Mouse (Mus musculus): ENCODE results near the gene Tenm1. TPM values are rescaled to one million over a fixed set of nuclear protein-coding genes. Genes with fewer than 3 reads are reported as not detected.

The Tenm1 gene
- total RNA-seq (2022) = not detected

DNA sequence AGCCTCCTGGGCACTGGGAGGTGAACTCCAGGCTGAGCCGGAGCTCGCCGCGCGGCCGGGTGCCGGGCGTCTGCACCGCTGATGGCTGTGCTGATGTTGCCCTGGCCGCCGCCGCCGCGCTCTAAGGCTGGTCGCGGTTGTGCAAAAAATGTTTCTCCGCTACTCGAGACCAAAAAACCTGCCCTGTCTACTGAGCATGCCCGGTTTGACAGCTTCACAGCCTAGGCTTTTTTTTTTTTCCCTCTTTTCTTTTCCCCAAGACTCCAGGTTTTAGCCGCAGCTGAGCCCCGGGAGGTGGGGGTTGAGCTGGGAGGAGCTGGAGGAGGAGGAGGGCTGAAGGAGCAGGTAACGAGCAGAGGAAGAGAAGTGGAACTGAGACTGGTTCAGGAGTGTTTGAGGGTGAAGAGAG lies at the start of gene Tenm1:
Gene Tenm1 (minus strand): TSS at position 272 of the 409 bp plus-strand sequence.
- DNase-seq (ENCODE audit: low spot score in 2 of 2) = no peak

DNA sequence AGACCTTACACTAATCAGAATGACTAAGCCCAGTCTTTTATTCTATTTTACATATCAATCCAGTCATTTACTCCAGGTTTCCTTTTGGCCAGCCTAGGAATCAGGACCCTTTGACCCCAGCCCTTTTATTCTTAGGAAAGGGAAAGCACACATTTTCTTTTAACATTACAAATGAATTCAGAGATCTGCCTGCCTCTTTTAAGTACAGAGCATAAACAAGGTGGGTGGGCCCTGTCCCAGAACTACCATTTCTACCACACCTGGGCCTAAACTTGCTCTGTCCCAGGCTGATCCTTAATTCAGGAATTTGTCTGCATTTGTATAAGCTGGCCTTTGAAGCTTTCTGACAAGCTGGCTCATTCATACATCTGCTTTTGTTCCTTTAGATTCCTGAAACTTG lies 38.4 kb upstream of the Tenm1 start:
- no peak for DNase-seq (ENCODE audit: low spot score in 2 of 2)

DNA sequence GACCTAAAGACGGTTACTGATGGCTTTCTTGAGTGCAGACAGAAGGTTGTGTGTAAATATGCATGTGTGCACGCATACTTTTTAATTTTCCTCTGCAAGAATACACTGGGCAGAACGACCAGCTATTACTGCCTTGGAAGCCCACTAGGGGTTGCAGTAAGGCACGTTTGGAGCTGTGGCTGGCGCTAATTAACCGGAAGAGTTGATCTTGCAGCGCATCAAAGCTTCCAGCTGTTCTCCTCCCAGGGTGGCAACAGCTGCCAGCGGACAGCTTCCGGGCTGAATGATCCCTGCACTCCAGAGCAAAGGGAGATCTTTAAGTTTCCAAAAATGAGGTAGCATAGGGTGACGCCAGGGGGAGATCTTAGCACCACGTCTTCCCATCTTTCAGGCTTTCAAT lies 1.7 kb upstream of the Tenm1 start:
- DNase-seq (ENCODE audit: low spot score in 2 of 2) = no peak

DNA sequence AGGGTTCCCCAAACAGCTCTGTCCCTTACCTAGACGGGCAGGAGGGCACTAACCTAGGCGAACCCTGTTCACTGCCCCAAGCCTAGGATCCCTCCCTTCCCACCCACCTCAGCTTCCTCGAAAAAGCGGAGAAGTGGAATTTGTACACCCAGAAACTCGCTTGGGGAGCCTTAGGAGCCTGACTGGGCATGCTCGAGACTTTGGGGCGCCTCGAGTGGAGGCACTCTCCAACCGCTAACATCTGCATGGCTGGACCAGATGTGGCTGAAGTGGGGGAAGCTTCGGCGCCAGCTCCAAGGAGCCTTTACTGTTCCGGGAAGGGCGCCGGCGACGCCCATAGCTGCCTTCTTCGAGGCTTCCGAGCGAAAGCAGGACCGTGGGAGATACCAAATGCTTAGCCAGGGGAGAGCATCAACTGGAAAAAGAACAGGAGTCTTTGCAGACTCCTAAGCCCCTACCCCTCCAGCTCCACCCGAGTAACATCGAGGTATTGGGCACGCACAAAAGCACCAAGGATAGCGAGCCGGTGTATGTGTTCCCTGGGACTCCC lies 1.1 kb upstream of the Tenm1 start:
- no peak for DNase-seq (ENCODE audit: low spot score in 2 of 2)

DNA sequence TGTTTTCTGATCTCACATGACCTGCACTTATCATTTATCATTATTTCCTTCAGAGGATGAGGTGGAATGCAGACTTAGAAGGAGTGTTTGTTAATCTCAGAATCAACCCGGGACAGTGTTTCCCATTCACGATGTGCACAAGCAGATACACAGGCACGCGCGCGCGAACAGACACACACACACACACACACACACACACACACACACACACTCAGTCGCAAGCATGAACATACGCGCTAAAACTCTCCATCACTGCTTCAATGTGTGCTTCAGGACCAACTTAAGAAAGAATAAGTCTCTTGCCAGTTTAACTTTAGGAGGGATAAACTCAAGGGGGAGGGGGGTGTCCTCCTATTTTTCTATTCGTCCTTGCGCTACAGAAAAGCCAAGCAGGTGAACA lies 411 bp upstream of the Tenm1 start:
- DNase-seq (ENCODE audit: low spot score in 2 of 2) = no peak

DNA sequence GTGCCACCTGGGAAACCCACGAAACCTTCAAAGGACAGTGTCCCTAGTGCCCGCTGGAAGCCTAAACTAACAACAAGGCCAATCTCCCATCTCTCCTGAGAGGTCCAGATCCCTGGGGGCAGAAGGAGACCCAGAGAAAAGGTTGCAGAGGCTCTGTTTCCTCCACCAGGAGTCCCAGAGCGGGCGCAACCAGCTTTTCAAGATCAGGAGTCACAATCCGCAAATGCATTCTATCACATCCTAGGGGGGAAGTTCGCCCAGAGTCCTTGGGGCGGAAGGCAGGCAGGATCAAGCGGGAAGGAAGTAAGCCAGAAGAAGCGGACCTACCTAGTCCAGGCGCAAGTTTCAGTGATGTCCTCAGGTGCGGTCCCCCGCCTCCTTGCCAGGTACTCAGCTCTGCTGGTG lies 963 bp downstream of the Tenm1 start:
- no peak for DNase-seq (ENCODE audit: low spot score in 2 of 2)

DNA sequence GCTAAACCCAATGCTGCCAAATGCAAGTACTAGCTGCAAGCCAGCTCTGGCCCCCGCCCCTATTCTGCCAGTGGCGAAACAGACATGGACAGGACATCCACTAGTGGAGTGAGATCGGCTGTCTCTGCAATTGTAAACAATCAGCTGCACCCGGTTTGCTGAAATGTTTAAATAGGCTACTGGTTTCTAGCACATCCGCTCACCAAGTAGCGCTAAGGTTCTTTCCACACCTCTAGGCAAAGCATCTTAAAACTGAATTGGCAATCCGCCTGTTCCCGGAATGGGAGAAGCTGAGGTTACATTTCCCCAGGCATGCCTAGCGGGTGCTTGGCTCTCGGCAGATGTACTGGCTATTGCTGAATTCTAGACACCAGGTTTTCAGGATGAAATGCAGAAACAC lies 1.8 kb downstream of the Tenm1 start:
- DNase-seq (ENCODE audit: low spot score in 2 of 2) = no peak

DNA sequence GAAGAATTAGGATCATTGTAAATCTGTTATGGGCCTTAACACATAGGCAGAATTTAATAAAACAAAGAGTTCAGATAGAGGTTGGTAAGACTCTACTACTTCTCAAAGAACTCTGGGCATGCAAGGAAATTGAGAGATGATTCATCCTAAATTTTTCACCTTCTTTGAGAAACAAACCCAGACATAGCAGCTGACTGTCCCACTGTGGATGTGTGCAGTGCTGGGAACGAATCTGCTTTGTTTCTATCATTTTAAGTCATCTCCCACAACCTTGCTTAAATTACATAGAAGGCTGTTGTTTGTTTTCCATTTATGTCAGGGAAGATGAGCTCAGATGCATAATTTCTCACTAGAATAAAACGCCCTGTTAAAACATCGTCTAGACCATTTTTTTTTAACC lies 31.0 kb downstream of the Tenm1 start:
- DNase-seq (ENCODE audit: low spot score in 2 of 2) = no peak

DNA sequence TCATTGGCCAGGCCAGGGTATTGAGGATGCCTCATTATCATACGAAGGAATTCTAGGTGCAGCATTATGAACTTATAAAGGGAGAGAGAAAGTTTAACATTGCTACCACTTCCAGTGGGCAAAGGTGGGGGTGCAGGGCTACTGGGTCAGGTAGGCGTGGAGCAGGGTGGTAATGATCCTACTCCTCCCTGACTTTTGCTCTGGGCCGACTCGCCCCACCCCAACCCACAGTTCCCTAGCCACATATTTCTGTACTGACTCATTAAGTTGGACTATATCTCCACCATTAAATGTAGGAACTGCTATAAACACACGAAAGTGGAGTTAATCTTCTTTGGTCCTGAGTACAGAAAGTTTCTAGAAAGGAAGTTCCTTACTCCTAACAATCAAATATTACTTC lies 40.8 kb downstream of the Tenm1 start:
- DNase-seq (ENCODE audit: low spot score in 2 of 2) = no peak

DNA sequence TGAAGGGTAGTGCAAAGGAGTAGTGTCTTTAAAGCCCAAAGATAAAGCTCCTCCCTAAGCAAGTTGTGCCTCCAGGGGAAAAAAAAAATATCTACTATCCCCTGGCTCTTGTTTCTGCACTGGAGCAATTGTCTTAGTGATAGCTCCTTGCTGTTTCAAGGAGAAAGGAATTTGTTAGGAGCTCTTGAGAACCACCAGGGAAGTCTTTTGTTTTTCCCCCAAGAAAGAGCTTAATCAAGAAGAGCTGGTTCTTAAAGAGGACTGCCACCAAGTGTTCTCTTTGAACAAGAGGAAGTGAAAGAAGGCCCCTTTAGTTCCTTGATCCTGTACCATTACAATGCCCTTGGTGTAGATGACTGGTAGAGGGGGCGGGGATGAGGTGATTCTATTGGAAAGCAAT lies 56.4 kb downstream of the Tenm1 start:
- DNase-seq (ENCODE audit: low spot score in 2 of 2) = no peak

DNA sequence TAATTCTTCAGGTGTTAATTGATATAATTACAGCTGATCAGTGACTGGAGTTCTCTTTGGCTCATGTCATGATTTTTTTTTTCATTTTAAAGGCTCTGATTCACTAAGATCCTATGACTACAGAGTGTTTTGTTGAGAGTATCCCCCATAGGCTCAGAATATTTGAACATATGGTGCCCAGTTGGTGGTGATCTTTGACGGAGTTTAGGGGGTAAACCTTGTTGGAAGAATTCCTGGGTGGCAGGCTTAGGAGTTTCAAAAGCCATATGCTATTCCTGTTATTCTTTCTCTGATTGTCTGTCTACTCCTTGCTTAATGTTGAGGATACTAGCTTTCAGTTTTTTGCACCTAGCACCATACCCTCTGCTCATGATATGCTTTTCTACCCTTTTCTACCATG lies 109.6 kb downstream of the Tenm1 start:
- DNase-seq (ENCODE audit: low spot score in 2 of 2) = no peak

DNA sequence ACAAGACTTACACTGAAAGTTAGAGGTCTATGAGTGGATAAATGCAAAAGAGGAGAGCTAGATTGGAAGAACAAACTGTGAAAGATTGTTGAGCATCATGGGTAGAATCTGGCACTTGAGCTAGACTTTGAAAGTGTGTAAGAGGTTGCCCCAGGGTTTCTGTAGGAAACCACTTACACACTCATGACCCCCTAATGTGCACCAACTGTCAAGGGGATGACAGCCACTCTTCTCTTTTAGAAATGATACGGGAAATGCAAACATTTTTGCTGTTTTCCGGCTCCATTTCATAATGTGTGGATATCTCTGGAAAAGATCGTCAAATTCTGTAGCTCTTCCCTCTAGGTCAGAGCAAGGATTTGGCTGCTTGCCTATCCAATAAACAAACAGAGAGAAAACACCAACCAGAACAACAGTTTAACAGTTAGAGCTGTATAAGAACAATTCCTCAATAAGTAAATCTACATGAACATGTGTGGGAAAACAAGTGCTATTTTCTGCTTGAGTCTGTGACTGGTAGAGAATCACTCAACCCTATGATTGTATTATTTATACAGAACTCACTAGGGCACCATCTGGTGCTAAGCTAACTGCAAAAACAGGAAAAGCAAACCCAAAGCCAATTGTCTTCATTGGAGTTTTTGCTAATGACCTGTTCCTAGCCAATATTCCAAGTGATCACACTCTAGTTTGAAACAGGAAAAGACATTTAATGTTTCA lies 111.0 kb downstream of the Tenm1 start:
- DNase-seq (ENCODE audit: low spot score in 2 of 2) = no peak

DNA sequence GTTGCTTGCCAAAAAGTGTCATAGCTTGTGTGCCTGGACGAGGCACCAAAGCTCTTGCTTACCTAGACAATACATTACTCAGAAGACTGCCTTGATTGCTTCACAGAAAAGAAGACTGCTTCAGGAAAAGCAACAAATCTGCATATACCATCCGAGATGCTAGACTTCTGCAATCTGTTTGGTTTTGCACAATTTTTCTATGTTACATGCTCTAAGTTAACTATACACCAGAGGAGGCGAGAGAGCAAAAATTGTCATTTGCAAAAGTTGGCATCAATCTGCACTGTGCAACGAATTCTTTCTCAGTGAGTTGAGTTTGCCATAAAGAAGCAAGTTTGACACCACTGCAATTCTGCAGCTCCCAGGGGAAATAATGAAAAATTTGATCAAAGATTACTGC lies 193.1 kb downstream of the Tenm1 start:
- DNase-seq (ENCODE audit: low spot score in 2 of 2) = no peak

DNA sequence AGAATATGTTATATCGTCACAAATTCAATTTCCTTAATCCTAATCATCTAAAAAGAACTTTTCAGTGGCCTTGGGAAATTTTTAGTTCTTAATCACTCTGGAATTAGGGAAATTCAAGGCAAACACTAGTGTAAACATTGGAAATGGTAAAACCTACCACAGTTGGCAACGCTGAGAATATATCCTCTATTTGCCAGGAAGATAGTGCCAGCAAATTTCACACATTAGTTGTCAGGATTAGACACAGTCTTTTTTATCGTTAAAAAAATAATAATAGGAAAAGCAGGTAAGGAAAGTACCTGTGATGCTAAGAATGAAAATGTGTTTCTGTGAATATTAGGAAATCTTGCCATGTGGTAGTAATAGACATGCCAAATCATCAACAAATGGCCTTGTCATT lies 223.9 kb downstream of the Tenm1 start:
- no peak for DNase-seq (ENCODE audit: low spot score in 2 of 2)

DNA sequence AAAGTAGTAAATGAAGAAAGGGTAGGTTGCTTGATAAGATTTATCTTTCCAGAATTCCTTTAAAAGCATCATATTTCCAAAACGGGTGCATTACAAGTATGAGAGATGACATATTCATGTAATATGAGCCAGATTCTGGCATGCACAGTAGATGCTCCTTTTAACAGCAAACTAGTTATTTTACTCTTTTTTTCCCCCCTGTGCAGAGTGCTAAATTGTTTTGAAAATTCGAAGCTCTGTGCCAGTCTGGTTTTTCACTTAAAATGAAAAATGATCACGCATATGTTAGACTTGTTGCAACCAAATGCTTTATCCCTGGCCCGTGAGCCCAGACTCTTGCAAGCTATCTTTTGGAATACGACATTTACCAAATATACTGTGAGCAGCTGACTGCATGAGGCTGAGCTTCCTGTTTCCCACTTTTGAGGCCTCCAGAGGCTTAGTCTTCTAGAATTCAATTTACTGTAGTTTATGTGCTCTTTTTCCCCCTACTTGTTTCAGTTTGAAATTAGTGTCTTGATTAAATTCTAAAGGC lies 226.6 kb downstream of the Tenm1 start:
- no peak for DNase-seq (ENCODE audit: low spot score in 2 of 2)

DNA sequence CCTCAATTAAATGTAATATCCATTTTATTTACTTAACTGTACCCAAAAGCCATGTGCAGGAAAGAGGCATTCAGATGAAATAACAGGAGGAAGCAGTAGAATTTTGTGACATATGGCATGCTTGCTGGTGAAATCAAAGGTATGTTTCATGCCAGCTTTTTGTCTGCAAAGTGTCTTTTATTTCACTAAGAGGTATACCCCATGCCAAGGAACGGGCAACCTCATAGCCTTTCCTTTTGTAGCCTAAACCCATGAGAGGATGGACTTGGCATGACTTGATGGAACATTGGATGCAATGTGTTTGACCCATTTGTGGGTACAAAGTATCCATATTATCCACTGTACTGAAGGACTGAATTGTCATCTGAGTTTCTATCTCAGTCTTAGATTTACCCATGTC lies 246.0 kb downstream of the Tenm1 start:
- no peak for DNase-seq (ENCODE audit: low spot score in 2 of 2)

DNA sequence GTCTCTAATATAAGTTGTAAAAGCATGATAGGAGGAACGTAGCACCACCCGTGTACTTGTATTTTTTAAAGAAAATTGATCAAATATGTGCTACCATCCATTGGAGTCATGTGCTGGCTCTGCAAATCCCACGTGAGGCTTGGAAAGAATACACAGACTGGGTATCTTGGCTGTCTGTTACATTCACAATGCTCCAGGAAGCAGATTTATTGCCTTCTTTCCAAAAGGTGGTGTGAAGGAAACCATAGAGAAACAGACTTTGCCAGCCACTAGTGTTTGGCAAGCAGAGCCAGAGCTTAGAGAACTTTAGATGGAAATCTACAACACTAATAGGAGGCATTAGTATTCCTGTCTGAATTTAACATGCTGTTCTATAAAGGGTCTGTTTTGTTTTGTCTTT lies 277.4 kb downstream of the Tenm1 start:
- no peak for DNase-seq (ENCODE audit: low spot score in 2 of 2)

DNA sequence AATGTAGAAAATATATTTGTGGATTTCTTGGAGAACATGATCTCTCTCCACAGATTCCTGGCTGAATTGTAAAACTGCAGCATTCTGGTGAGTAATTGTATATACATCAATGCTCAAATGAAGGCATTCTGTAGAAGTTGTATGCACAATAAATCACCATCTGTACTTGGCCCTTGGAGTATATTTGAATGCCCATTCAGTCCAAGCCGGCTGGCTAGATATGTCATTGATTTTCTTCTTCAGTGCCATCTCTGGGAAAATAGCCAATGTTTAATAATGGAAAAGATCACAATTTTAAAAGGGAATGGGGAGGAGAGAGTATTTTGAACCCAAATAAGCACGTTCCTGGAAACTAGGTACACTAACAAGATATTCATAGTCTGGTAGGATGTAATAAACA lies 299.2 kb downstream of the Tenm1 start:
- no peak for DNase-seq (ENCODE audit: low spot score in 2 of 2)

DNA sequence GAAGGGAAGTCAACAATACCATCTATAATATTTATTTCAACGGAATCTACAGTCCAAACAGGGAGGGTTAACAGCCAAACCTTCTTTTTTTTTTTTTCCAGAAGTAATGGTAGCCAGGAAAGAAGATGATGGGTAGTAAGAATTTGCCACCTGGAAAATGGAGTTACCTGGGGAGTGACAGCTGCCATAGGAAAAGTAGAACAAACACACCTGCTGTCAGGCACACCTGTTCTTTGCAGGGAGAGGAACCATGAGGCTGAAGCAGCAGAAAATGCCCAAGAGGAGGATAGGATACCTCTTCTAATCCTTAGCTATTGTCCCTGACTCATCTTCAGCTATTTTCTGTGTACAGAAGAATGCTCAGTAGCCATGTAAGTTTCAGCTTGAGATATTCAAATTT lies 306.4 kb downstream of the Tenm1 start:
- no peak for DNase-seq (ENCODE audit: low spot score in 2 of 2)

DNA sequence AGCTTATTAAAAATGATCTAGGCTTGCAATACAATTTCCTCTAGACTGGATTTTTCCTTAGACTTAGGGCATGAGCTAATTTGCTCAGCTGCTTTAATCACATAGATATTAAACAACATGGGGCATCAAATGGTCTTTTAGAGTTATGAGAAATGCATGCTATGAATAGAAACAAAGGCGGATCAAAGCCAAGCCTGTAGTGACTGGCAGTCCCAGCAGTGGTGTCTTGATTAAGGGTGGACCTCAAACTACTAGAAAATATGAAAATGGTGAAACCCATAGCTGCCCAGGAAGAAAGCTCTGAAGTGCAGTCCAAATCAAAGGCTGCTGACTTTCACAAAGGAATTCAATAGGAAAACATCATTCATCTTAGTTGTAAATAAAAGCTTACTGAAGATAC lies 306.9 kb downstream of the Tenm1 start:
- DNase-seq (ENCODE audit: low spot score in 2 of 2) = no peak

DNA sequence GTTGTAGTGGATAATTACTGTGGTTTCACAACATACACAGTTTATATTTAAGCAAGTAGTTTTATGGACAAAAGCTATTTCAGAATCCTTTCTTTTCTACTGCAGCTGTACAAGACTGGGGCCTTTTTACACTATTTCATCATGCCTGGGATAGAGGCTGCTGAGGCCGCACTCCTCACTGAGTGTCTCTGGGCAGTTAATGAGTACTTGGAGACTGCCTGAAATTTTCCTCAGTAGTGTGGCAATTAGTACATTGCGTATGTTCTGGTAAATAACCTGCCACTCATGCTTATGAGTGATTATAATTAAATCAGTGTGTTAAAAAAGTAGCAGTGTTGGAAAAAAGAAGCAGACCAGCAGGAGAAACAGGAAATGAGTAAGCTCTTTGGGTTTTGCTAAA lies 442.8 kb downstream of the Tenm1 start:
- DNase-seq (ENCODE audit: low spot score in 2 of 2) = no peak

DNA sequence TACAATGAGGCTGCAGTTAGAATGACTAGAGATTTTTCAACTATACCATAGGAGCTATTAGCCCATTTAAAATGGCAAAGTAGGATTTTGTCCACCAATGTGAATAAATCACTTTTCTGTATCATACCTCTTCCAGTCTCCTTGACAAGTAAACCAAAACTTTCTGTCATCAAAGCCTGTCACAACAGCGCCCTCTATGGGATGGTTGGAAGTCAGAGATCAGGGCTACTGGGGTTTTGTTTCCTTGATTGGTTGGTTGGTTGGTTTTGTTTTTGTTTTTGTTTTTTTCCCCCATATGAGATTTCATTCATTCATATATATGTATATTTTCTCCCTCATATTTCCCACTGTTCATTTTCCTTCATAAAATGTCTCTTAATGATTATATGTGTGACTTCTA lies 455.4 kb downstream of the Tenm1 start:
- DNase-seq (ENCODE audit: low spot score in 2 of 2) = no peak

DNA sequence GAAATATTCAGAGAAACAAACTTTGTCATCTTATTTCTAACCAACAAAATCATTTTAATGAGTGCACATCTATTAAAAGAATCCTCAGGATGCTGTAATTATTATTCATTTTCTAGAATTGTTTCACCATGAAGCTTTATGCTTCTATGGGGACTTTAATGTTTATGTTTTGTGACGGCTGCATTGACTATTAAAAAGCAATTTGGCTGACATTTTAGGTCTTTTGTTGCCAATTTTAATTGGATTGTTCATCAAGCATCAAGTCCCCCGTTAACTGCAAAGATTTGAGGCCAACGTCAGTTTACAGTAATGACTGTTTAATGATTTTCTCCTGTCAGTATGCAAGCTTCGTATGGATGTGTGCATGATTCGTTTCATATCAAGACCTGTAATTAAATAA lies 461.3 kb downstream of the Tenm1 start:
- no peak for DNase-seq (ENCODE audit: low spot score in 2 of 2)

Measured in gastrocnemius, adult 8-10 months (tissue).